Mouse (Mus musculus): ENCODE results near the gene Wipf3.

DNA sequence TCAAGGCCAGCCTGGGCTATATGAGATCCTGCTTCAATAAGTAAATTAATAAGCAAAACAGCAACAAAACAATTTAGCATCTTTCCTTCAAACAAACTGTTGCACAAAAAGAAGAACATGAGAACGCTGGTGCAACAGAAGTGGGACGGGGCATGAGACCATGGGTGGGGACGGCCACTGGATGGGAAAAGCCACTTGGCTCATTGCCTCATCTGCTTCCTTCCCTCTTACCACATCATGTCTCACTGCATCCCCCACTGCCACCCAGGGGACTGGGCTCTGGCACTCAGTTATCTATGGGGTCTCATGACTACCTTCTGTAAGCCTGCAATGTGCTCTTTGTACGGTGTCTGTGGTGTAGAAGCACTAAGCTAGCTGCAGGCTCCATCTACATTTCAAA, 106.1 kb downstream of the Wipf3 start:
- TF ChIP-seq POLR2A (IDR thresholded peaks at IDR 0.05; ENCODE audit: borderline replicate concordance, low read depth, low read length), result no peak
- TF ChIP-seq CTCF (IDR thresholded peaks at IDR 0.05; ENCODE audit: low read depth, low read length), result no peak
